Mouse (Mus musculus) skeletal muscle tissue, postnatal 0 days (tissue): ENCODE data around the gene Flrt3. TPM values are rescaled to one million over a fixed set of nuclear protein-coding genes. Genes with fewer than 3 reads are reported as not detected.

Experiments
- polyA plus RNA-seq: library from polyadenylated mRNA; unstranded; fragments of >200 nt; fragmentation: Nextera tagmentation; extraction: Ambion mirVana; gene quantifications from 2 replicates; pipeline ENCODE4 v1.2.1, GENCODE M21; 2015

The Flrt3 gene
- polyA plus RNA-seq: 4.9 and 5.3 TPM in 2 replicates

GRCm38 (mm10) chr2:140670963-140671702 is at the start of gene Flrt3:
Flrt3 (minus strand) TSS chr2:140671469.

